Mouse (Mus musculus) testis, adult 2 months (tissue): Measurements from ENCODE around the gene Myo9a.

Experiments
- CTCF ChIP-seq: fragments of 200-500 bp; IDR thresholded peaks from 2 replicates; pipeline ENCODE4 v1.5.1; 2012; ENCODE audit warnings: low read depth, mild to moderate bottlenecking, inconsistent platforms, low read length, moderate library complexity; ENCODE audit not compliant: control insufficient read depth, insufficient read depth, insufficient replicate concordance
- POLR2A ChIP-seq: fragments of 200-500 bp; IDR thresholded peaks from 2 replicates; pipeline ENCODE4 v1.6.1; 2012; ENCODE audit warnings: low read depth, mild to moderate bottlenecking, inconsistent platforms, low read length, moderate library complexity; ENCODE audit not compliant: control insufficient read depth

DNA sequence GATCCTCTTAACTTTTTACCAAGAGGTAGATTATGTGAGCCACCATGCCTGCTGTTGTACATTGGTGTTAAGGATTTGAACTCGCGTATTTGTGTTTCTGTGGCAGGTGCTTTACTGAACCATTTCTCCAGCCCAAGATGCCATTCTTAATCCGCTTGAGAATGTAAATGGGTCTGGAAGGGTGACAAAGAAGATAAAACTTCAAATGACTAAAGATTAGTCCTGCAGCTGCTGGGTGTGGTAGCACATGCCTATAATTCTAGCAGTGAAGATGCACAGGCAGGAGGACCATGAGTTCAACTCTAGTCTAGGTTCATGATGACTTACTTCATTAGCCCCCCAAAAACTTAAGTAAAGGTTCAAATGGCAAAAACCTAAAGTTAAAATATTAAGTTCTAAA lies 6.8 kb upstream of the Myo9a start:
- no peak for TF ChIP-seq POLR2A
- no peak for TF ChIP-seq CTCF
